Mouse (Mus musculus) CH12.LX (cell line): ENCODE measurements around the gene Ly6g5b.

Experiments
- BHLHE40 ChIP-seq: IDR thresholded peaks from 2 replicates; pipeline ENCODE4 v1.6.1; 2011; ENCODE audit warnings: mild to moderate bottlenecking, low read depth, low read length, improper control_type of control experiment
- CTCF ChIP-seq, 2 experiments: IDR thresholded peaks in 1 of 2; conservative IDR thresholded peaks in 1 of 2; 2 replicates each; pipeline ENCODE4 v1.5.1; 2011 to 2012; ENCODE audit warnings: low read depth in 2 of 2, low read length in 2 of 2, improper control_type of control experiment in 1 of 2, inconsistent platforms in 1 of 2, mild to moderate bottlenecking in 1 of 2, moderate library complexity in 1 of 2
- HCFC1 ChIP-seq: IDR thresholded peaks from 2 replicates; pipeline ENCODE4 v1.6.1; 2012; ENCODE audit warnings: low read depth, mild to moderate bottlenecking, inconsistent platforms, low read length, improper control_type of control experiment
- JUN ChIP-seq: IDR thresholded peaks from 2 replicates; pipeline ENCODE4 v1.6.1; 2011; ENCODE audit warnings: low read depth, mild to moderate bottlenecking, low read length, improper control_type of control experiment, moderate library complexity; ENCODE audit not compliant: insufficient read depth
- JUND ChIP-seq: conservative IDR thresholded peaks from 2 replicates; pipeline ENCODE4 v1.6.1; 2011; ENCODE audit warnings: low read depth, low read length, improper control_type of control experiment
- KAT2A ChIP-seq: IDR thresholded peaks from 2 replicates; pipeline ENCODE4 v1.6.1; 2012; ENCODE audit warnings: low read length, improper control_type of control experiment, inconsistent platforms; ENCODE audit not compliant: insufficient replicate concordance
- MAFK ChIP-seq: IDR thresholded peaks from 2 replicates; pipeline ENCODE4 v1.6.1; 2011; ENCODE audit warnings: low read length, improper control_type of control experiment; ENCODE audit not compliant: insufficient replicate concordance
- MAX ChIP-seq: IDR thresholded peaks from 2 replicates; pipeline ENCODE4 v1.6.1; 2011; ENCODE audit warnings: low read length, improper control_type of control experiment
- NRF1 ChIP-seq: IDR thresholded peaks from 2 replicates; pipeline ENCODE4 v1.6.1; 2014; ENCODE audit warnings: low read depth, mild to moderate bottlenecking, inconsistent platforms, low read length, improper control_type of control experiment, moderate library complexity
- PAX5 ChIP-seq: IDR thresholded peaks from 2 replicates; pipeline ENCODE4 v1.6.1; 2012; ENCODE audit warnings: low read length, inconsistent platforms, mixed read lengths
- POLR2A ChIP-seq: IDR thresholded peaks from 2 replicates; pipeline ENCODE4 v1.6.1; 2011; ENCODE audit warnings: low read depth, mild to moderate bottlenecking, improper control_type of control experiment, low read length

DNA sequence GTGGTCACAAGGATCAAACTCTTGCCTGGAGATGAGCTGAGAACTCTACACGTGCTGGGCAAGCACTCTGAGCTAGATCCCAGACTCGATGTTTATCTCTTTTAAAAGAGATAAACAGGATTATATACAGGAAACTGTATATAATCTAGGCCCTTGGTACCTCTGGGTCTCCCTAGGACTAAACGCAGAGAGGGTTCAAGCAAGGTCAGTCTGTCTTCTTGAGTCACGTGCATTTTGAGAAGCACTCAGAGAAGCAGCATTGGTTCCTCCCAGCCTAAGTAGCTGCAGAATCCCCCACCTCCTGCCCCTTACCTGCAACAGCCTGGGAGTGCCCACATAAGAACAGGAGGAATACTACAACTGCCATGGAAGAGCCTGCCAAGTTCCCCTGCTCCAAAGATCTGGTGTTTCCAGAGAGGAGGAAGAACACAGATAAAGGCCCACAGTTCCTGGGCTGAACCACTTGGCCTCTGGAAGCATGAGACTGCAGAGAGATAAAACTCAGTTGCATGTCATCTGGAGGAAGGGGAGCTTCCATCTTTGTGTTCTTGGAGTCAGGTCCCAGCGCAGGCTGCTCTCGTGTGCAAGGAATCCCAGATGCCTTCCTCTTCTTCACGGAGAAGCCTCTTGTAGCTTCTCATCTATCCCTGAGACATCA, 29.9 kb downstream of the Ly6g5b start, which contains the start of gene Ly6g6f:
- no peak for TF ChIP-seq JUND
- TF ChIP-seq CTCF (conservative IDR thresholded peaks at IDR 0.05 in 1 of 2, IDR thresholded peaks at IDR 0.05 in 1 of 2; ENCODE audit: low read depth in 2 of 2, low read length in 2 of 2): no peak
- no peak for TF ChIP-seq PAX5
- no peak for TF ChIP-seq POLR2A
- TF ChIP-seq HCFC1: no peak
- no peak for TF ChIP-seq NRF1
- TF ChIP-seq MAFK: no peak
- no peak for TF ChIP-seq MAX
- TF ChIP-seq KAT2A: no peak
- no peak for TF ChIP-seq BHLHE40
- no peak for TF ChIP-seq JUN
